Mouse (Mus musculus) small intestine, adult 2 months (tissue): Measurements from ENCODE around the gene Mxra7. TPM values are rescaled to one million over a fixed set of nuclear protein-coding genes. Genes with fewer than 3 reads are reported as not detected.

Source experiments
- H3K27ac ChIP-seq: fragments of 200-500 bp; 2 replicates; pipeline ENCODE4 v1.5.1; 2012; ENCODE audit warnings: low read depth, low read length, control low read depth, inconsistent platforms; ENCODE audit not compliant: insufficient read depth
- H3K27me3 ChIP-seq: fragments of 200-500 bp; 2 replicates; pipeline ENCODE4 v1.6.1; 2012; ENCODE audit warnings: mild to moderate bottlenecking, moderate library complexity, low read length, inconsistent platforms; ENCODE audit not compliant: control insufficient read depth, insufficient read depth
- H3K36me3 ChIP-seq: fragments of 200-500 bp; 2 replicates; pipeline ENCODE4 v1.6.1; 2012; ENCODE audit warnings: mild to moderate bottlenecking, low read length, control low read depth, inconsistent platforms; ENCODE audit not compliant: control insufficient read depth, insufficient read depth
- H3K4me1 ChIP-seq: fragments of 200-500 bp; 2 replicates; pipeline ENCODE4 v1.6.1; 2012; ENCODE audit warnings: low read length, inconsistent platforms, mixed read lengths; ENCODE audit not compliant: control insufficient read depth, insufficient read depth, insufficient read length
- H3K4me3 ChIP-seq: fragments of 200-500 bp; 2 replicates; pipeline ENCODE4 v1.5.1; 2012; ENCODE audit warnings: low read depth, mild to moderate bottlenecking, control low read depth, inconsistent platforms, low read length, moderate library complexity
- CTCF ChIP-seq: fragments of 200-500 bp; IDR thresholded peaks from 2 replicates; pipeline ENCODE4 v1.5.1; 2012; ENCODE audit warnings: low read depth, mild to moderate bottlenecking, control low read depth, inconsistent platforms, low read length, moderate library complexity, mixed read lengths; ENCODE audit not compliant: insufficient replicate concordance, insufficient read length; ENCODE audit errors: extremely low read depth
- POLR2A ChIP-seq: fragments of 200-500 bp; IDR thresholded peaks from 2 replicates; pipeline ENCODE4 v1.6.1; 2012; ENCODE audit warnings: low read depth, mild to moderate bottlenecking, control low read depth, inconsistent platforms, low read length, moderate library complexity
- WGBS: fragments of 180-500 bp; shearing (Covaris S2); methylation state at CpG from one replicate; pipeline ENCODE4 v1.1.7; 2018; 5-methylcytosine and 5-hydroxymethylcytosine counted together
- polyA plus RNA-seq: library from polyadenylated mRNA; depleted of rRNA; stranded (reverse); fragments of >200 nt; gene quantifications from 2 replicates; pipeline ENCODE4 v1.2.3, GENCODE M21; 2012

Gene Mxra7
- polyA plus RNA-seq, 1 experiment: 36.2 TPM

DNA sequence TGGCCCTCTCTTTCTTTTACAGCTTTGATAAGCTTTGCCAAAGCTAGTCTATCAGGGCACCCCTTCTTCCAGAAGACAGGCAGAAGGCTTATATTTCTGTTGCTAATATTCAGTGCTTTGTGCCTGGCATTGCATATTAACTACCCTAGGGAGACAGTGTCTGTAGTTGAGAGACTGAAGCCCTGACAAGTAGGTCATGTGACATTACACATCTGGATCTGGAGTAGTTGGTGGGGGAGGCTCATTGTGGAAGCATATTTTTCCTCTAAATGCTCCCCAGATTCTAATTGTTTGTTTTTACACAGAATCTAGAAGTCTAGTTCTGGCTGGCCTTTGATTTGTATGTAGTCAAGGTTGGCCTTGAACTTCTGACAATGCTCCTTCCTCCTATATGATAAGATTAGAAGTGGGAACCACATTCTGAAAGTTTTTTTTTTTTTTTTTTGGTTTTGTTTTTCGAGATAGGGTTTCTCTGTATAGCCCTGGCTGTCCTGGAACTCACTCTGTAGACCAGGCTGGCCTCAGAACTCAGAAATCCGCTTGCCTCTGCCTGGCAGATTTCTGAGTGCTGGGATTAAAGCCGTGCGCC, 18.8 kb upstream of the Mxra7 start:
- H3K4me3 ChIP-seq: no peak overlapping the region
- H3K4me1 ChIP-seq: 0 out of 2 replicates have a peak, but pooled peaks cover 4% of the 10 kb centered on the region
- H3K27me3 ChIP-seq: no peaks in the 10 kb centered on the region
- no peak overlapping the region for H3K27ac ChIP-seq
- TF ChIP-seq CTCF (no peak), POLR2A (no peak)
- H3K36me3 ChIP-seq: peaks cover 28% of the 10 kb centered on the region
- WGBS: 75% methylated on average over 4 of the region's 4 CpGs

DNA sequence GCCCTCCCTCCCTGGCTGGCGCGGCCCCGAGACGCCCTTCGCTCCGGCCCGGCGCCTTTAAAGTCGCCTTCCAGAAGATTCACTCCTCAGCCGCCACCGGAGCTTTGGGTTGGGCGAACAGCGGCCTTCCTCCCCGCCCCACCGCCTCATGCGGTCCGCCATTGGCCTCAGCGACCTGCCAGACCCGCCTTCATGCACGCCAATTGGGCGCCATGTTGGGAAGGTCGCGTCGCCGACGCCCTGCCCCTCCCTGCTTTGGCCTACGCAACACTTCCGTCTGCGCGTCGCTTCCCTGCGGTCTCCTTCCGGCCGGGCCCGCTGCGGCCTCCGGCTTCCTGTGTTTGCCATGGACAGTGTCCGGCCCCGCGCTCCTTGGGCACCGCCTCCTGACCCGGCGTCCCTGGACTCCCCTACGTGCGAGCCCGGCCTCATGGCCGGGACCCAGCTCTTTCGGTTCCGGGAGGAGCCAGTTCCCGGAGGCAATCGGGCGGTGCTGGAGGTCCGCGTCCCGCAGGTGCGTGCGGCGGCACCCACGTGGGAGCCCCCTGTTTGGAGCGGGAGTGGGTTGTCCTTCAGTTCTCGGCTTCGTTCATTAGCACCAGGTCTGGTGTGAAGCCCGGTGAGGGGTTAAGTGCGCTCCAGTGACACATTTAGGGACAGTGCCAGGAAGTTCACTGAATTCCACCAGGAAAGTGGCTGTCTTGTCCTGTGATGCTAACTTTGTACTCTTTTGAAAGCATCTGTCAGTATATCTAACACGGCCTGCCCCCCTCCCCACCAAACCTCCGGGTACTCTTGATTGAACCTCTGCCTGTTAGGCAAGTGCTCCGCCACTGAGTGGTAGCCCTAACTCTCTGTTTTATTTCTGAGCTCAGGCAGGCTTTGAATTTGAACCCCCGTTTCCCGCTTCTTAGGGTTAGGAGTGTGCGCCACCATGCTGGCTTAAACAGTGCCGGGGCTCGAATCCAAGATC, 15.7 kb upstream of the Mxra7 start, which contains the start of the genes Mettl23 and Jmjd6:
Gene Mettl23, plus strand, starts transcription at position 18 of the 973 bp plus-strand sequence.
Gene Jmjd6, minus strand, starts transcription at position 189 of the 973 bp plus-strand sequence.
- H3K4me3 ChIP-seq: peak within 1 kb of the TSS; percentile 70
- TF ChIP-seq CTCF (no peak), POLR2A (peak; percentile 73)
- peaks cover 4% of the 10 kb centered on the region for H3K4me1 ChIP-seq
- H3K36me3 ChIP-seq: peaks cover 32% of the 10 kb centered on the region
- 1% methylated on average over 72 of the region's 72 CpGs for WGBS
- H3K27ac ChIP-seq: peak within 1 kb of the TSS; percentile 92
- H3K27me3 ChIP-seq: no peaks in the 10 kb centered on the region

DNA sequence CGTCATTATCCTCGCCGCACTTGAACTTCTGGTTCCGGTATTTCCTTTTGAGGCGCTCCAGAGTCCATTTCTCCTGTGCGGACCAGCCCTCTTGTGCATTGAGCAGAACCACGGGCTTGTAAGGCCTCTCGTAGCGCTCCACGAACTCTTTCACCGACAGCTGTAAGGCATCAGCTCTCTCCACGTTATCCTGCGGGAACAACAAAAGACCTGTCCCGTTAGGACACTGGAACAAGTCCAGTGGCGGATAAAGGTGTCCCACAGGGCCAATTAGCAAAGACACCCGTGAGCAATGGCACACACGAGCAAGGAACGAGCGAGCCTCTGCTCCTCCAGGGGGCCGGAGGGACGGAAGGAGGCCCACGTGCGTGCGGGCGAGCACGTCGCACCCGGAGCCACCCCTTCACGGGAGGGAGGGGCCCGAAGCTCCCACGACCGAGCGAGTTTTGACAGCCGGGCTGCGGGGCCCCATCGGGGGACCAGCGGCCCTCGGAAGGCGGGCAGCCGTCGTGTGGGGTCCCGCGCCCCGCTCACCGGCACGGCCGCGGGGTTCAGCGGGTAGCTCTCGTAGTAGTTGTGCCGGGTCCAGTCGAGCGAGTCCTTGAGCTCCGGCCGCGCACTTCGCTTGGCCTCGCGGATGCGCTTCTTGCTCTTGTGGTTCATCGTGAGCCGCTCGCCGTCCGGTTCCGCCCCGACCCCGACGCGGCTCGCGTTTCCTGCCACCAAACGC, 14.8 kb upstream of the Mxra7 start:
- under 1% methylated on average over 73 of the region's 73 CpGs for WGBS
- Histone ChIP-seq H3K27ac (peak overlapping the region; percentile 92), H3K4me1 (peaks cover 4% of the 10 kb centered on the region), H3K27me3 (no peaks in the 10 kb centered on the region), H3K4me3 (peak overlapping the region; percentile 70), H3K36me3 (peaks cover 30% of the 10 kb centered on the region)
- TF ChIP-seq POLR2A (no peak), CTCF (no peak)

DNA sequence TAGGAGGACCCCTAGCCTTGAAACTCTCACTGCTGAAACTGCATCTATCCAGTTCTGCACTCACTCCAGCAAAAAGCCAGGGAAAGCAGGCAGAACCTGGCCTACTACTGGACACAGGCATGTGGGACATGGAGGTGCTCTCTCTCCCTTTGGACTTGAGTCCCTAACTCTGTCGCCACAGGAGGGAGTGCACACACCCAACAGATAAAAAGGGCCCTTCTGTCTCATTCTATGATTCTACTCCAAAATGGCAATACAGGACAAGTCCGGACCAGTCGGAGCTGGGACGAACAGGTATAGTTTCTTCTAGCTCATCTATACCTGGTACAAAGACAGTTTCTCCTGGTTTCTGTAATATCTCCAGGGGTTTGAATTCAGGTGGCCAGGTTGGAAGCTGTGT, 12.9 kb upstream of the Mxra7 start:
- Histone ChIP-seq H3K4me1 (peaks cover 2% of the 10 kb centered on the region), H3K36me3 (peaks cover 45% of the 10 kb centered on the region), H3K27me3 (no peaks in the 10 kb centered on the region), H3K27ac (no peak overlapping the region), H3K4me3 (no peak overlapping the region)
- 66% methylated on average over 4 of the region's 4 CpGs for WGBS
- TF ChIP-seq POLR2A (no peak), CTCF (no peak)

DNA sequence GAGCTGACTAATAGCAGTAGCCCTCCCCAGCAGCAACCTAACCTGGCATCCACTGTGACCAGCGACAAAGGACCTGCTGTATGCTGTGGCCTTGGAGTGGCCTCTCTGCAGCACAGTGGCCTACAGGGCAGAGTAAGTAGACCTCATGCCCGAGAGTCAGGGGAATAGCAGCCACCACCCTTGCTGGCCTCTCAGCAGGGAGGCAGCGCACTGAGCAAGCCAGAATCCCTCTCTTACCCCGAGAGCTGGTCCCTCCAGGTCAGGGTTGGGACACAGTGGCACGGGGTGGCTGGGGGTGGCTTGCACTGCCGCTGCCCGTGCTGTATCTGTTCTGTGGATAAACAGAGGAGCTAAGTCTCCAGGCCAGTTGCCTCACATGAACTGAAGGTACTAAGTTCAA, 11.8 kb upstream of the Mxra7 start:
- H3K27me3 ChIP-seq: no peaks in the 10 kb centered on the region
- peaks cover 2% of the 10 kb centered on the region for H3K4me1 ChIP-seq
- 76% methylated on average over 7 of the region's 7 CpGs for WGBS
- H3K27ac ChIP-seq: no peak overlapping the region
- no peak for TF ChIP-seq CTCF
- no peak for TF ChIP-seq POLR2A
- no peak overlapping the region for H3K4me3 ChIP-seq
- peaks cover 51% of the 10 kb centered on the region for H3K36me3 ChIP-seq

DNA sequence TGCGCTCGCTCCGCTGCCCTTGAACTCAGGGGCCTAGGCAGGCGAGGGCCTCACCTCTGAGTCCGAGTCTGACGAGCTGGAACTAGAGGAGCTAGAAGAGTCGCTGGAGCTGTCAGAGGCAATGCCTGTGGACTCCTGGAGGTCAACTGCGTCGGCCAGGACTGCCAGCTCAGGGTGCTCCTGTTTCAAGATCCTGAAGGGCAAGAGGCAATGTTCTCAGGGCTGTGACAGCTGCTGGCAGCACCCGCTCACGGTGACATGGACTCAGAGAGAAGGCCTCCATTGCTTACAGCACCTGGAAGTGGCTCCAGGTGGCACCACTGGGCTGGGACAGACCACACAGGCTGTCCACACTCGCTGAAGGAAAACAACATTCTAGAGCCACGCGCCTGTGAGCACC, 11.1 kb upstream of the Mxra7 start:
- H3K36me3 ChIP-seq: peaks cover 58% of the 10 kb centered on the region
- TF ChIP-seq CTCF: no peak
- no peak for TF ChIP-seq POLR2A
- 87% methylated on average over 14 of the region's 14 CpGs for WGBS
- no peaks in the 10 kb centered on the region; the same call in none of the 2 replicates for H3K4me1 ChIP-seq
- H3K4me3 ChIP-seq: no peak overlapping the region
- no peak overlapping the region for H3K27ac ChIP-seq
- H3K27me3 ChIP-seq: no peaks in the 10 kb centered on the region
